Mouse (Mus musculus) heart, embryonic 15.5 days (tissue): Measurements from ENCODE around the gene Gtf2h4. TPM values are rescaled to one million over a fixed set of nuclear protein-coding genes. Genes with fewer than 3 reads are reported as not detected.

ENCODE experiments used
- ATAC-seq: fragments of 200-750 bp; cut with Nextera tagmentation; replicated peaks from 2 replicates; pipeline ENCODE4 v1.8.0; 2017; ENCODE audit warnings: low read depth, moderate TSS enrichment; ENCODE audit not compliant: insufficient number of reproducible peaks, insufficient read depth, low FRiP score
- H3K27ac ChIP-seq: fragments of 300-500 bp; sonication (generic); 2 replicates; pipeline ENCODE4 v1.5.1; 2015; ENCODE audit warnings: mild to moderate bottlenecking, inconsistent platforms
- H3K27me3 ChIP-seq: fragments of 300-500 bp; sonication (generic); 2 replicates; pipeline ENCODE4 v1.6.1; 2015; ENCODE audit warnings: inconsistent platforms
- H3K36me3 ChIP-seq: fragments of 300-500 bp; sonication (generic); 2 replicates; pipeline ENCODE4 v1.6.1; 2015; ENCODE audit warnings: mild to moderate bottlenecking, inconsistent platforms
- H3K4me1 ChIP-seq: fragments of 300-500 bp; sonication (generic); replicated peaks from 2 replicates; pipeline ENCODE4 v1.6.1; 2015; ENCODE audit warnings: inconsistent platforms
- H3K4me2 ChIP-seq: fragments of 300-500 bp; sonication (generic); 2 replicates; pipeline ENCODE4 v1.6.1; 2015; ENCODE audit warnings: inconsistent platforms, mild to moderate bottlenecking, moderate library complexity
- H3K4me3 ChIP-seq: fragments of 300-500 bp; sonication (generic); 2 replicates; pipeline ENCODE4 v1.5.1; 2015; ENCODE audit warnings: mild to moderate bottlenecking, inconsistent platforms
- H3K9ac ChIP-seq: fragments of 300-500 bp; sonication (generic); 2 replicates; pipeline ENCODE4 v1.6.1; 2015; ENCODE audit warnings: mild to moderate bottlenecking, inconsistent platforms
- H3K9me3 ChIP-seq: fragments of 300-500 bp; sonication (generic); replicated peaks from 2 replicates; pipeline ENCODE4 v1.6.1; 2016; ENCODE audit warnings: inconsistent platforms
- WGBS: fragments of 180-500 bp; shearing (Covaris S2); methylation state at CpG from one replicate; pipeline ENCODE4 v1.1.7; 2015; ENCODE audit warnings: mixed read lengths; 5-methylcytosine and 5-hydroxymethylcytosine counted together
- polyA plus RNA-seq: library from polyadenylated mRNA; unstranded; fragments of >200 nt; fragmentation: Nextera tagmentation; extraction: Ambion mirVana; gene quantifications from 2 replicates; pipeline ENCODE4 v1.2.1, GENCODE M21; 2015

The Gtf2h4 gene
- polyA plus RNA-seq, 1 experiment from 2014 or later = 21.3 TPM

- H3K27ac ChIP-seq = no peak overlapping the region
- no peak for ATAC-seq
- no peak overlapping the region for H3K4me3 ChIP-seq
Measured at GRCm38 (mm10) chr17:35671846-35672245, 1.7 kb downstream of the Gtf2h4 start.

GRCm38 (mm10) chr17:35669731-35670130, 3.8 kb downstream of the Gtf2h4 start:
- Histone ChIP-seq H3K4me2 (no peak overlapping the region), H3K9me3 (no peaks in the 10 kb centered on the region), H3K27ac (no peak overlapping the region), H3K27me3 (no peaks in the 10 kb centered on the region), H3K4me1 (peaks cover 27% of the 10 kb centered on the region), H3K9ac (no peak overlapping the region), H3K4me3 (no peak overlapping the region), H3K36me3 (peaks cover 9% of the 10 kb centered on the region; the same call in 1 of the 2 replicates)
- 91% methylated on average over 9 of the region's 9 CpGs for WGBS
- ATAC-seq = no peak

More at GRCm38 (mm10) chr17:35671846-35672245, 1.7 kb downstream of the Gtf2h4 start:
- 83% methylated on average over 6 of the region's 6 CpGs for WGBS
- Histone ChIP-seq H3K4me1 (peaks cover 16% of the 10 kb centered on the region), H3K27me3 (no peaks in the 10 kb centered on the region), H3K4me2 (no peak overlapping the region), H3K36me3 (peaks cover 9% of the 10 kb centered on the region; the same call in 1 of the 2 replicates), H3K9me3 (no peaks in the 10 kb centered on the region), H3K9ac (no peak overlapping the region)

GRCm38 (mm10) chr17:35667334-35668065, 6.0 kb downstream of the Gtf2h4 start, which contains the start of gene Vars2:
Gene Vars2, minus strand, starts transcription at chr17:35667592.
- H3K36me3 ChIP-seq = peaks cover 19% of the 10 kb centered on the region
- ATAC-seq = peak; percentile 78
- under 1% methylated on average over 61 of the region's 61 CpGs for WGBS
- peak within 1 kb of the TSS; percentile 81 for H3K9ac ChIP-seq
- peak within 1 kb of the TSS; percentile 94 for H3K4me2 ChIP-seq
- no peaks in the 10 kb centered on the region for H3K27me3 ChIP-seq
- H3K4me1 ChIP-seq = peaks cover 20% of the 10 kb centered on the region
- peak within 1 kb of the TSS; percentile 77 for H3K27ac ChIP-seq
- no peaks in the 10 kb centered on the region for H3K9me3 ChIP-seq
- peak within 1 kb of the TSS; percentile 74 for H3K4me3 ChIP-seq

GRCm38 (mm10) chr17:35666851-35667256, 6.7 kb downstream of the Gtf2h4 start:
- Histone ChIP-seq H3K9ac (peak overlapping the region; percentile 81), H3K4me1 (peaks cover 20% of the 10 kb centered on the region), H3K4me3 (peak overlapping the region; percentile 74), H3K27ac (peak overlapping the region; percentile 77), H3K4me2 (peak overlapping the region; percentile 94), H3K36me3 (peaks cover 21% of the 10 kb centered on the region), H3K9me3 (no peaks in the 10 kb centered on the region), H3K27me3 (no peaks in the 10 kb centered on the region)
- peak; percentile 33 for ATAC-seq
- 6% methylated on average over 13 of the region's 13 CpGs for WGBS

- Histone ChIP-seq H3K27me3 (no peaks in the 10 kb centered on the region), H3K4me3 (no peak overlapping the region), H3K9me3 (no peaks in the 10 kb centered on the region), H3K27ac (no peak overlapping the region), H3K4me2 (no peak overlapping the region), H3K9ac (peak overlapping the region; percentile 16; the same call in 1 of the 2 replicates), H3K4me1 (peaks cover 20% of the 10 kb centered on the region), H3K36me3 (peaks cover 26% of the 10 kb centered on the region)
- ATAC-seq = no peak
- 78% methylated on average over 17 of the region's 17 CpGs for WGBS
Measured at GRCm38 (mm10) chr17:35665957-35666515, 7.5 kb downstream of the Gtf2h4 start.

- no peaks in the 10 kb centered on the region for H3K27me3 ChIP-seq
- no peak overlapping the region for H3K9ac ChIP-seq
- 78% methylated on average over 2 of the region's 2 CpGs for WGBS
- H3K36me3 ChIP-seq = peaks cover 23% of the 10 kb centered on the region
- H3K4me2 ChIP-seq = no peak overlapping the region
- H3K4me3 ChIP-seq = no peak overlapping the region
- H3K4me1 ChIP-seq = no peaks in the 10 kb centered on the region
- no peak for ATAC-seq
- no peaks in the 10 kb centered on the region for H3K9me3 ChIP-seq
- H3K27ac ChIP-seq = no peak overlapping the region
Measured at GRCm38 (mm10) chr17:35653086-35653485, 20.5 kb downstream of the Gtf2h4 start.

GRCm38 (mm10) chr17:35649429-35649828, 24.1 kb downstream of the Gtf2h4 start:
- WGBS = 59% methylated on average over 2 of the region's 2 CpGs
- H3K4me2 ChIP-seq = no peak overlapping the region
- no peaks in the 10 kb centered on the region for H3K9me3 ChIP-seq
- no peaks in the 10 kb centered on the region for H3K4me1 ChIP-seq
- no peak overlapping the region for H3K9ac ChIP-seq
- ATAC-seq = no peak
- no peaks in the 10 kb centered on the region for H3K36me3 ChIP-seq
- 0 out of 2 replicates have a peak overlapping the region, but pooled peaks have one; percentile 20 for H3K27ac ChIP-seq
- H3K27me3 ChIP-seq = peaks cover 9% of the 10 kb centered on the region
- H3K4me3 ChIP-seq = no peak overlapping the region

GRCm38 (mm10) chr17:35643609-35644236, 29.8 kb downstream of the Gtf2h4 start, which contains the start of gene Mucl3:
Gene Mucl3, minus strand, starts transcription at chr17:35643695.
- no peak within 1 kb of the TSS for H3K27ac ChIP-seq
- H3K4me1 ChIP-seq = peaks cover 8% of the 10 kb centered on the region
- H3K27me3 ChIP-seq = peaks cover 23% of the 10 kb centered on the region
- H3K9ac ChIP-seq = no peak within 1 kb of the TSS
- no peaks in the 10 kb centered on the region for H3K9me3 ChIP-seq
- no peak within 1 kb of the TSS for H3K4me2 ChIP-seq
- no peaks in the 10 kb centered on the region for H3K36me3 ChIP-seq
- ATAC-seq = no peak
- WGBS = 64% methylated on average over 13 of the region's 13 CpGs
- H3K4me3 ChIP-seq = no peak within 1 kb of the TSS

GRCm38 (mm10) chr17:35639352-35639751, 34.2 kb downstream of the Gtf2h4 start:
- peaks cover 17% of the 10 kb centered on the region for H3K27me3 ChIP-seq
- no peaks in the 10 kb centered on the region for H3K36me3 ChIP-seq
- H3K9ac ChIP-seq = no peak overlapping the region
- H3K4me2 ChIP-seq = peak overlapping the region; percentile 42
- peak overlapping the region; percentile 19 for H3K4me3 ChIP-seq
- peaks cover 14% of the 10 kb centered on the region for H3K4me1 ChIP-seq
- WGBS = 30% methylated on average over 6 of the region's 6 CpGs
- peak overlapping the region; percentile 52 for H3K27ac ChIP-seq
- H3K9me3 ChIP-seq = no peaks in the 10 kb centered on the region
- ATAC-seq = no peak

- no peak overlapping the region for H3K9ac ChIP-seq
- H3K36me3 ChIP-seq = no peaks in the 10 kb centered on the region
- peaks cover 16% of the 10 kb centered on the region for H3K4me1 ChIP-seq
- H3K9me3 ChIP-seq = no peaks in the 10 kb centered on the region
- ATAC-seq = peak; percentile 91
- 16% methylated on average over 14 of the region's 14 CpGs for WGBS
- H3K4me2 ChIP-seq = peak overlapping the region; percentile 42
- H3K4me3 ChIP-seq = peak overlapping the region; percentile 19
- peaks cover 10% of the 10 kb centered on the region for H3K27me3 ChIP-seq
- peak overlapping the region; percentile 52 for H3K27ac ChIP-seq
Measured at GRCm38 (mm10) chr17:35638475-35639190, 34.9 kb downstream of the Gtf2h4 start.

- Histone ChIP-seq H3K9me3 (no peaks in the 10 kb centered on the region), H3K27ac (no peak overlapping the region), H3K4me3 (no peak overlapping the region), H3K4me2 (peak overlapping the region; percentile 85), H3K9ac (no peak overlapping the region), H3K27me3 (peaks cover 5% of the 10 kb centered on the region), H3K36me3 (no peaks in the 10 kb centered on the region), H3K4me1 (peaks cover 16% of the 10 kb centered on the region)
- ATAC-seq = no peak
- WGBS = 31% methylated on average over 5 of the region's 5 CpGs
Measured at GRCm38 (mm10) chr17:35636363-35636762, 37.2 kb downstream of the Gtf2h4 start.
